Mouse (Mus musculus): ENCODE data around the gene Wapl. TPM values are rescaled to one million over a fixed set of nuclear protein-coding genes. Genes with fewer than 3 reads are reported as not detected.
A peak's percentile ranks its signal among the peaks of the same experiment; 100 is the strongest.

Wapl gene
- polyA plus RNA-seq, 1 experiment from 2014 or later = 66.3 TPM

DNA sequence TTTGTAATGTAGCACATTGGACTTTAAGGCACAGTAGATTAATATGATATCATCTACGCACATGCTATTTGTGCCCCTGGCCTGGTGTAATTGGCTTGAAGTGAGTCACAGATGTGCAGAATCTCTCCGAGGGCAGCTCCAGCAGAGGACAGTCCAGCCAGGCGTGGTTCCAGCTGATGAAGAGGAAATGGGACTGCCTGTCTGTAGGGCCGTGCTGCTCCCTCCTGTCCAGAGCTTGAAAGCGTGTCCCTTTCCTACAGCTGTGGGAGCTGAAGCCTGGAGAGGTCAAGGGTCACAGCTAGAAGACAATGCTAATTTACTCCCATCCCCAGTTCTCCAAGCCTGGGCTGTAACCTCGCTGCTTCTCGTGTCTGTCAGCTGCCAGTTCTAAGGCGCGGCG is 89.0 kb downstream of the Wapl start:
- ChIA-PET POLR2A (no interaction called here), CTCF (interaction anchor here (2.3 kb wide), 1 partner anchor 146 kb away, joined by 6 read pairs; no protein-coding TSS in a partner anchor)
- DNase-seq (ENCODE audit: low read depth, low spot score) = no peak

GRCm38 (mm10) chr14:34763771-34764539 is 90.2 kb downstream of the Wapl start:
- H3K27me3 ChIP-seq = no peaks in the 10 kb centered on the region
- ATAC-seq = no peak
- DNase-seq (ENCODE audit: low read depth, low spot score) = no peak
- no peak for TF ChIP-seq CTCF (IDR thresholded peaks at IDR 0.05)
- ChIA-PET CTCF (interaction anchor here (1.7 kb wide), 1 partner anchor 14 kb away, joined by 7 read pairs; no protein-coding TSS in a partner anchor), POLR2A (no interaction called here)
- in situ Hi-C loops (cut with MboI; ENCODE audit: low pct_unique_long_range_greater_than_20kb) = no loop called here

More for the DNA sequence above, 89.0 kb downstream of the Wapl start:
- no peak for TF ChIP-seq CTCF (IDR thresholded peaks at IDR 0.05)
- in situ Hi-C loops (cut with MboI; ENCODE audit: low pct_unique_long_range_greater_than_20kb) = no loop called here
- H3K27me3 ChIP-seq = no peaks in the 10 kb centered on the region
- no peak for ATAC-seq

- ATAC-seq (no peak), DNase-seq (ENCODE audit: low read depth, low spot score) (no peak)
- TF ChIP-seq CTCF (IDR thresholded peaks at IDR 0.05) = no peak
- CTCF ChIA-PET = interaction anchor here (1.7 to 1.8 kb wide), 2 partner anchors 10 to 13 kb away, joined by 7 read pairs; no protein-coding TSS in a partner anchor
- in situ Hi-C loops (cut with MboI; ENCODE audit: low pct_unique_long_range_greater_than_20kb) = no loop called here
- POLR2A ChIA-PET = interaction anchor here (0.7 kb wide), 1 partner anchor 10 kb away, joined by 3 read pairs; no protein-coding TSS in a partner anchor
- H3K27me3 ChIP-seq = peaks cover 5% of the 10 kb centered on the region
These were observed 91.2 kb downstream of the Wapl start for GRCm38 (mm10) chr14:34764908-34765307.

DNA sequence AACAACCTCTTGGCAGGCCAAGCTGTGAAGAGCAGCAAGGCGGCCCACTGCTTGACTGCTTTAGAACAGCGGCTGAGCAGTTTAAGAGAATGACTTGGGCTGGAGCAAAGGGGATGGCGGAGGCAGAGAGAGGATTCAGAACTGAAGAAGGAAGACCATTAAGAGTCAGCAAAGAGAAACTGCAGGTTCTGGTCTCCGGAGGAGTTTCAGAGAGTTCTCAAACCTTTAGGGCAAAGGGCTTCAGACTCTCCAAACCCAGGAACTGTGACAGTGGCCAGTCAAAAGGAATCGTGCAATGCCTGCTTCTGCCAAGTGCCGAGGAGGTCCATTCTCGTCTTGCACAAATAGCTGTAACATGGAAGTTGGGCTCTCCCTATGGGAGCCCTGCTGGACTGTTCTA is 91.7 kb downstream of the Wapl start:
- TF ChIP-seq CTCF (IDR thresholded peaks at IDR 0.05) = no peak
- POLR2A ChIA-PET = interaction anchor here (0.7 kb wide), 1 partner anchor 10 kb away, joined by 3 read pairs; no protein-coding TSS in a partner anchor
- DNase-seq (ENCODE audit: low read depth, low spot score) = no peak
- H3K27me3 ChIP-seq = peaks cover 5% of the 10 kb centered on the region
- in situ Hi-C loops (cut with MboI; ENCODE audit: low pct_unique_long_range_greater_than_20kb) = no loop called here
- no peak for ATAC-seq
- CTCF ChIA-PET = interaction anchor here (0.6 to 1.8 kb wide), 3 partner anchors 9 to 13 kb away, joined by 3 to 7 read pairs (median 7); no protein-coding TSS in a partner anchor

DNA sequence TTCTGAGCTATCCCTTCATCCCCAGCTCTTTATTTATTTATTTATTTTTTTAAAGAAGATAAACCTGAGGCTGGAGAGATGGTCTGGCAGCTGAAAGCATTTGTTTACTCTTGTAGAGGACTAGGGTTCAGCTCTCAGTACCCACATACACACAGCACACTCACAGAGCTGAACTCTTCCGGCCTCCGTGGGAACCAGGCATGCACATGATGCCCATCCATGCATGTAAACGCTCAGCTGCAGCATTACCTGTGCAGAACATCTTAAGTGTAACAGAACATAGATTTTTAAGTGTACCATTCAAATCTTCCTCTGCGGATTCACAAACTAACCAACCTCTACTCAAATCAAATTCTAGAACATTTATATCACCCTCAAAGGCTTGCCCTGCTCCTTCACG is 92.5 kb downstream of the Wapl start:
- ATAC-seq (no peak), DNase-seq (ENCODE audit: low read depth, low spot score) (no peak)
- no peak for TF ChIP-seq CTCF (IDR thresholded peaks at IDR 0.05)
- ChIA-PET POLR2A (no interaction called here), CTCF (interaction anchor here (0.6 to 1.8 kb wide), 3 partner anchors 9 to 12 kb away, joined by 3 to 7 read pairs (median 7); no protein-coding TSS in a partner anchor)
- in situ Hi-C loops (cut with MboI; ENCODE audit: low pct_unique_long_range_greater_than_20kb) = no loop called here
- H3K27me3 ChIP-seq = peaks cover 5% of the 10 kb centered on the region

DNA sequence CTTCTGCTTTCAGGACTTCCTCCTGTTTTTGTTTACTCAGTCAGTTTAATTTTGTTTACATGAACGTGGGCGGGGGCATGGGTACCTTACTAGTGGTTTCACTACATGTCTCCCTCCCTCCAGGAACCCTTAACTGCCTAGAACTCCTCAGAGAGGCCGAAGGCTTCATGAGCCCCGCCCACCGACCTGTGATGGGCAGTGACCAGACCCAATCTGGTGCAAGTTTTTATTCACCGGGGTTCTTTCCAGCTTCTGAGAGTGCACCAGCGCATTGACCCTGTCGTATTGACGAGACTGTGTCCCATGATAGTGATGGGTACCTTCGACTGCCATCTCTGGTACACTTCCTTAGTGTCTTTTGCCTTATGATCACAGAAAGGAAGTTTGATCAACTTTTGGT is 94.6 kb downstream of the Wapl start:
- H3K27me3 ChIP-seq = peaks cover 5% of the 10 kb centered on the region
- CTCF ChIA-PET = interaction anchor here (0.6 to 2.8 kb wide), 14 partner anchors 10 to 164 kb away, joined by 3 to 22 read pairs (median 4); no protein-coding TSS in a partner anchor
- POLR2A ChIA-PET = interaction anchor here (0.6 kb wide), 1 partner anchor 33 kb away, joined by 3 read pairs; no protein-coding TSS in a partner anchor
- no peak for DNase-seq (ENCODE audit: low read depth, low spot score)
- TF ChIP-seq CTCF (IDR thresholded peaks at IDR 0.05) = no peak
- in situ Hi-C loops (cut with MboI; ENCODE audit: low pct_unique_long_range_greater_than_20kb) = no loop called here
- ATAC-seq = peak; percentile 54

DNA sequence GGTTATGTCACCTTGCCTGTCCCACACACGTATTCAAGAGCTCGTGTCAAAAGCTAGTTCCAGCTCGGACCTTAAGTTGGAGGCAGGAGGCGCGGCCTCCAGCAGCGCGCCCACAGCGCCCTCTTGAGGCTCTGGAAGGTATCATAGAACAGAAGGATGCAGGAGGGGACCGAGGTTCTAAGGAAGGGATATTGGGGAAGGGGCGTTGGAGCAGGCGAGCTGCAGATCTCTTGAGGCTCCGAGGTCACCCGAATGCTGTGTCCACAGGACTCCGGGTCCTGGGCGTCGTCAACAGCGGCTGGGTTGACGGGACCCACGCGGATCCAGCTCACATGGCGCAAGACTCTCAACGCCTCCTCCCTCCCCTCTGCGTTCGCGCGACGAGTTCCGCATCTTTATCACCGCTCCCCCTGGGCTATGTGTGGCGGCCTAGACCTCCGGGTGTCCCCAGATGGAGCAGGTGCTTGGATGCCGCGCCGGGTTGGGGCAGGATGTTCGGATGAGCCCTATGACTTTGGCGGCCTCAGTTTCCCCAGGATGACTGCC is 95.4 kb downstream of the Wapl start:
- ATAC-seq (peak; percentile 82), DNase-seq (ENCODE audit: low read depth, low spot score) (no peak)
- in situ Hi-C loops (cut with MboI; ENCODE audit: low pct_unique_long_range_greater_than_20kb) = no loop called here
- peaks cover 5% of the 10 kb centered on the region for H3K27me3 ChIP-seq
- CTCF ChIA-PET = interaction anchor here (0.6 to 2.8 kb wide), 15 partner anchors 9 to 165 kb away, joined by 3 to 22 read pairs (median 4); no protein-coding TSS in a partner anchor
- POLR2A ChIA-PET = interaction anchor here (0.6 kb wide), 1 partner anchor 34 kb away, joined by 3 read pairs; no protein-coding TSS in a partner anchor
- TF ChIP-seq CTCF (IDR thresholded peaks at IDR 0.05) = peak; percentile 99

DNA sequence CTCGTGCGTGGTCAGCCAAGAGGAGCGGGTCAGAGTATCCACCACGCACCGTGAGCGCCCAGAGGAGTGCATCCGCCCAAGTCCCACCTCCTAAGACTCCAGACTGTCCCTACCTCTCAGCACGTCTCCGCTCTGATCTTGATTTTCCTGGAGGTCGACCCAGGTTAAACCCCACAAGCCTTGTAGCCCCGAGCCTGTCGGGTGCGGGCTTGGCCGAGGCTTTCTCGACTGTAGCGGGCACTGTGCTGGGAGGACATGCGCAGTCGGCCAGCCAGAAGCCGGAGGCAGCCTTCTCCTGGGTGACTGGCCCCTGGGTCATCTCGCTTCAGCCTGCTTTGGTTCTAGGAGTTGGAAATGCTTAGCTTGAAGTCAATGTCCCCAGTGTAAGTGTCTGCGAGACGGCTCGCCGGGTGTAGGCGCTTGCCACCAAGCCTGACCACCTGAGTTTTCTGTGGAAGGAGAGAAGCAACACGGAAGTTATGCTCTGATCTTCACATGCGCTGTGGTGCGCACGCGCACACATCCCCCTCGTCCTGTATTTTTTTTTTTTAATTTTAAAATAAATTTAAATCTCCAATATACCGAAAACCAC is 95.9 kb downstream of the Wapl start:
- in situ Hi-C loops (cut with MboI; ENCODE audit: low pct_unique_long_range_greater_than_20kb) = loop anchor here (5.0 to 10.0 kb wide), 2 partner anchors 147 to 335 kb away; no protein-coding TSS in a partner anchor
- no peak for DNase-seq (ENCODE audit: low read depth, low spot score)
- CTCF ChIA-PET = interaction anchor here (0.6 to 2.8 kb wide), 11 partner anchors 8 to 165 kb away, joined by 3 to 22 read pairs (median 4); no protein-coding TSS in a partner anchor
- no peak for TF ChIP-seq CTCF (IDR thresholded peaks at IDR 0.05)
- H3K27me3 ChIP-seq = peaks cover 5% of the 10 kb centered on the region
- POLR2A ChIA-PET = interaction anchor here (0.6 kb wide), 1 partner anchor 266 kb away, joined by 3 read pairs; no protein-coding TSS in a partner anchor
- ATAC-seq = no peak

GRCm38 (mm10) chr14:34770467-34770866 is 96.7 kb downstream of the Wapl start:
- ATAC-seq = no peak
- DNase-seq (ENCODE audit: low read depth, low spot score) = no peak
- H3K27me3 ChIP-seq = peaks cover 5% of the 10 kb centered on the region
- POLR2A ChIA-PET = no interaction called here
- in situ Hi-C loops (cut with MboI; ENCODE audit: low pct_unique_long_range_greater_than_20kb) = loop anchor here (5.0 to 10.0 kb wide), 2 partner anchors 148 to 336 kb away; no protein-coding TSS in a partner anchor
- CTCF ChIA-PET = interaction anchor here (1.4 to 2.8 kb wide), 4 partner anchors 15 to 154 kb away, joined by 3 to 15 read pairs (median 5); no protein-coding TSS in a partner anchor
- TF ChIP-seq CTCF (IDR thresholded peaks at IDR 0.05) = no peak

GRCm38 (mm10) chr14:34771601-34772000 is 97.9 kb downstream of the Wapl start:
- ChIA-PET POLR2A (no interaction called here), CTCF (interaction anchor here (1.1 to 1.7 kb wide), 4 partner anchors 16 to 155 kb away, joined by 3 to 6 read pairs (median 4); no protein-coding TSS in a partner anchor)
- DNase-seq (ENCODE audit: low read depth, low spot score) (no peak), ATAC-seq (no peak)
- no peak for TF ChIP-seq CTCF (IDR thresholded peaks at IDR 0.05)
- H3K27me3 ChIP-seq = peaks cover 5% of the 10 kb centered on the region
- in situ Hi-C loops (cut with MboI; ENCODE audit: low pct_unique_long_range_greater_than_20kb) = loop anchor here (5.0 to 10.0 kb wide), 2 partner anchors 149 to 337 kb away; no protein-coding TSS in a partner anchor

All from Patski (cell line).